Mouse (Mus musculus) frontal cortex, postnatal 10 days (tissue): ENCODE measurements around the gene Rpl36a-ps1.
"Not testable (repeated sequence)": the region's sequence is repeated elsewhere in the genome, so short reads cannot be mapped to it uniquely, and the experiment has no call there.

Experiments used
- DNase-seq, 2 experiments: peaks; one replicate each; pipeline ENCODE4 v3.0.0; 2022; ENCODE audit warnings: low spot score in 2 of 2, mixed read lengths in 1 of 2

The Rpl36a-ps1 gene

GRCm38 (mm10) chr14:98994218-98994617 lies at the start of gene Rpl36a-ps1:
TSS of gene Rpl36a-ps1 (minus strand) at chr14:98994318.
- DNase-seq = no peak

GRCm38 (mm10) chr14:99043499-99043898 lies 49.4 kb upstream of the Rpl36a-ps1 start:
- no peak for DNase-seq

GRCm38 (mm10) chr14:99041416-99041815 lies 47.3 kb upstream of the Rpl36a-ps1 start:
- DNase-seq = no peak

GRCm38 (mm10) chr14:99039308-99039707 lies 45.2 kb upstream of the Rpl36a-ps1 start:
- not testable (repeated sequence) for DNase-seq

GRCm38 (mm10) chr14:99037703-99038102 lies 43.6 kb upstream of the Rpl36a-ps1 start:
- DNase-seq = no peak

GRCm38 (mm10) chr14:99036039-99036438 lies 41.9 kb upstream of the Rpl36a-ps1 start:
- DNase-seq = no peak

GRCm38 (mm10) chr14:99034851-99035250 lies 40.7 kb upstream of the Rpl36a-ps1 start:
- not testable (repeated sequence) for DNase-seq

GRCm38 (mm10) chr14:99032596-99032995 lies 38.5 kb upstream of the Rpl36a-ps1 start:
- no peak for DNase-seq

GRCm38 (mm10) chr14:99031337-99031873 lies 37.3 kb upstream of the Rpl36a-ps1 start:
- DNase-seq = no peak

- no peak for DNase-seq
Observed at GRCm38 (mm10) chr14:99029987-99030386, 35.9 kb upstream of the Rpl36a-ps1 start.

GRCm38 (mm10) chr14:99022346-99023086 lies 28.4 kb upstream of the Rpl36a-ps1 start:
- DNase-seq = no peak

GRCm38 (mm10) chr14:99019136-99019808 lies 25.2 kb upstream of the Rpl36a-ps1 start:
- no peak for DNase-seq

- DNase-seq = no peak
Observed at GRCm38 (mm10) chr14:99018691-99019090, 24.6 kb upstream of the Rpl36a-ps1 start.

GRCm38 (mm10) chr14:99010920-99011313 lies 16.8 kb upstream of the Rpl36a-ps1 start:
- DNase-seq = no peak

GRCm38 (mm10) chr14:99010224-99010919 lies 16.3 kb upstream of the Rpl36a-ps1 start:
- no peak for DNase-seq

- DNase-seq = no peak
Observed at GRCm38 (mm10) chr14:98992482-98992881, 1.6 kb downstream of the Rpl36a-ps1 start.

GRCm38 (mm10) chr14:98990636-98991035 lies 3.5 kb downstream of the Rpl36a-ps1 start:
- no peak for DNase-seq

- DNase-seq = no peak
Observed at GRCm38 (mm10) chr14:98989818-98990217, 4.3 kb downstream of the Rpl36a-ps1 start.

GRCm38 (mm10) chr14:98971921-98972320 lies 22.2 kb downstream of the Rpl36a-ps1 start:
- DNase-seq = no peak

GRCm38 (mm10) chr14:98958978-98959658 lies 35.0 kb downstream of the Rpl36a-ps1 start:
- no peak for DNase-seq

GRCm38 (mm10) chr14:98956788-98957187 lies 37.3 kb downstream of the Rpl36a-ps1 start:
- DNase-seq = no peak

GRCm38 (mm10) chr14:98952441-98952840 lies 41.7 kb downstream of the Rpl36a-ps1 start:
- no peak for DNase-seq
